Comparison of ENCODE assay signal across 19 mouse cellular contexts in the genomic region with DNA sequence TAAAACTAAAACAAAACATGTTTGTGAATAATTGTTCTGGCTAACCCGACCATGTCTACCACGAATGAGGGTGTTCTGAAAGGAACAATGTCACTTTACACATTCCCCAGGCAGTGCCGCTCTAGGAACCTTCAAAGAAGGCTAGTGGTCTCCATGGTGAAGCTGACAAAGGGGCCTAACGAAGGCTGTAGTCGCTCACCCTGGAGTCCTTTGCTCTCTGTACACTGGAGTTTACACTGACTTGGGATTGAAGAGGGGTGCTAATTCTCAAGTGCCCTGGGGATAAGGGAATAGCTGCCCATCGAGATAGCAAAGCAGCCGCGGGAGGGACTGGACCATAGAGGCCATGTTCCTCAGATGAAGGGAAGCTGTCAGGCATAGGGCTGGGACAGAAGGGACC. TPM values are rescaled to one million over a fixed set of nuclear protein-coding genes. Genes with fewer than 3 reads are reported as not detected.
DNase-seq lines count a peak whose midpoint lies in the region; ATAC-seq lines count a peak whose summit lies in the region.
"Had no signal": no experiment of that assay in that cellular context is flagged by ENCODE, and none has a peak within 500 bp of the region (broad histone marks: within the 10 kb centered on the region; RNA-seq: fewer than 3 reads in every experiment).

No protein-coding gene starts in this region.

- WGBS in hindbrain, embryonic 10.5 days, result 33% methylated on average over 8 of the region's 8 CpGs
- WGBS in hindbrain, embryonic 12.5 days, result 27% methylated on average over 8 of the region's 8 CpGs
- 65% methylated on average over 8 of the region's 8 CpGs for WGBS in limb, embryonic 12.5 days
- 82% methylated on average over 8 of the region's 8 CpGs for WGBS in limb, embryonic 10.5 days
- 66% methylated on average over 8 of the region's 8 CpGs for WGBS in intestine, embryonic 16.5 days

- H3K9me3 ChIP-seq in hindbrain, embryonic 10.5 days, result peaks cover 3% of the 10 kb centered on the region; the same call in 1 of the 2 replicates
- H3K9me3 ChIP-seq in hindbrain, embryonic 12.5 days (replicated peaks), result no peaks in the 10 kb centered on the region; the same call in 1 of the 2 replicates
- 0 out of 2 replicates have a peak, but pooled peaks cover 3% of the 10 kb centered on the region for H3K9me3 ChIP-seq in limb, embryonic 12.5 days
- no peaks in the 10 kb centered on the region for H3K9me3 ChIP-seq in limb, embryonic 10.5 days (replicated peaks)
- H3K9me3 ChIP-seq in intestine, embryonic 16.5 days (ENCODE audit: control insufficient read depth, low read length), result no peaks in the 10 kb centered on the region; the same call in 1 of the 2 replicates
- H3K9me3 ChIP-seq: midbrain, embryonic 12.5 days had no signal

- no peak overlapping the region for H3K4me2 ChIP-seq in hindbrain, embryonic 12.5 days (replicated peaks)
- 0 out of 2 replicates have a peak overlapping the region, but pooled peaks have one; percentile 2 for H3K4me2 ChIP-seq in limb, embryonic 12.5 days
- H3K4me2 ChIP-seq in intestine, embryonic 16.5 days (ENCODE audit: low read depth, low read length), result no peak overlapping the region
- H3K4me2 ChIP-seq: embryonic facial prominence, embryonic 12.5 days; heart, embryonic 13.5 days; midbrain, embryonic 12.5 days had no signal

- no peak overlapping the region for H3K9ac ChIP-seq in hindbrain, embryonic 12.5 days
- no peak overlapping the region for H3K9ac ChIP-seq in limb, embryonic 12.5 days (replicated peaks)
- no peak overlapping the region for H3K9ac ChIP-seq in intestine, embryonic 16.5 days (ENCODE audit: low read depth, low read length)
- H3K9ac ChIP-seq: embryonic facial prominence, embryonic 12.5 days; heart, embryonic 13.5 days; liver, embryonic 14.5 days; midbrain, embryonic 12.5 days had no signal

- H3K36me3 ChIP-seq in hindbrain, embryonic 10.5 days, result no peaks in the 10 kb centered on the region
- no peaks in the 10 kb centered on the region for H3K36me3 ChIP-seq in hindbrain, embryonic 12.5 days
- no peaks in the 10 kb centered on the region for H3K36me3 ChIP-seq in limb, embryonic 12.5 days
- no peaks in the 10 kb centered on the region for H3K36me3 ChIP-seq in limb, embryonic 10.5 days
- no peaks in the 10 kb centered on the region for H3K36me3 ChIP-seq in intestine, embryonic 16.5 days (ENCODE audit: control insufficient read depth, insufficient read depth, low read length)
- H3K36me3 ChIP-seq: embryonic facial prominence, embryonic 12.5 days; heart, embryonic 13.5 days; midbrain, embryonic 12.5 days had no signal

- intact Hi-C loops in heart, postnatal 10 days (cut with DNase I), result loop anchor here (2.0 to 5.0 kb wide), 2 partner anchors 56 to 262 kb away; no protein-coding TSS in a partner anchor

- H3K27ac ChIP-seq in hindbrain, embryonic 10.5 days, result peak overlapping the region; percentile 40; the same call in 1 of the 2 replicates
- H3K27ac ChIP-seq in hindbrain, embryonic 12.5 days, result no peak overlapping the region
- H3K27ac ChIP-seq in limb, embryonic 12.5 days, result 0 out of 2 replicates have a peak overlapping the region, but pooled peaks have one; percentile 51
- H3K27ac ChIP-seq in limb, embryonic 10.5 days, result no peak overlapping the region
- peak overlapping the region; percentile 34; the same call in 1 of the 2 replicates for H3K27ac ChIP-seq in intestine, embryonic 16.5 days (ENCODE audit: low read length)
- H3K27ac ChIP-seq: embryonic facial prominence, embryonic 12.5 days; heart, embryonic 13.5 days; liver, embryonic 14.5 days; macrophage; midbrain, embryonic 12.5 days had no signal

- H3K27me3 ChIP-seq in hindbrain, embryonic 10.5 days (ENCODE audit: insufficient read depth, poor library complexity, severe bottlenecking), result no peaks in the 10 kb centered on the region
- no peaks in the 10 kb centered on the region for H3K27me3 ChIP-seq in hindbrain, embryonic 12.5 days
- H3K27me3 ChIP-seq in limb, embryonic 12.5 days, result 0 out of 2 replicates have a peak, but pooled peaks cover 3% of the 10 kb centered on the region
- H3K27me3 ChIP-seq in limb, embryonic 10.5 days (ENCODE audit: low read depth, poor library complexity, severe bottlenecking), result no peaks in the 10 kb centered on the region
- H3K27me3 ChIP-seq in intestine, embryonic 16.5 days (replicated peaks; ENCODE audit: control insufficient read depth, insufficient read depth, low read length), result no peaks in the 10 kb centered on the region
- H3K27me3 ChIP-seq: embryonic facial prominence, embryonic 12.5 days had no signal

- peak; percentile 38 for DNase-seq in hindbrain, embryonic 10.5 days (ENCODE audit: low spot score)
- DNase-seq in limb, embryonic 10.5 days (ENCODE audit: low spot score), result no peak
- DNase-seq in embryo, embryonic 10 days (ENCODE audit: low spot score), result peak; percentile 42
- DNase-seq in heart, postnatal 10 days, result no peak
- DNase-seq: cerebellum, adult 2 months; cerebellum, postnatal 36 days; gastrocnemius, postnatal 10 days; heart, adult 11 months; heart, postnatal 36 days; left cerebral cortex, postnatal 4 days had no signal

- peaks cover 26% of the 10 kb centered on the region for H3K4me1 ChIP-seq in hindbrain, embryonic 10.5 days (replicated peaks)
- H3K4me1 ChIP-seq in hindbrain, embryonic 12.5 days, result peaks cover 14% of the 10 kb centered on the region
- peaks cover 26% of the 10 kb centered on the region for H3K4me1 ChIP-seq in limb, embryonic 12.5 days (replicated peaks)
- H3K4me1 ChIP-seq in limb, embryonic 10.5 days, result peaks cover 21% of the 10 kb centered on the region
- peaks cover 17% of the 10 kb centered on the region for H3K4me1 ChIP-seq in intestine, embryonic 16.5 days (ENCODE audit: control insufficient read depth, insufficient read depth, low read length)

- no peak overlapping the region for H3K4me3 ChIP-seq in hindbrain, embryonic 10.5 days
- no peak overlapping the region for H3K4me3 ChIP-seq in hindbrain, embryonic 12.5 days
- no peak overlapping the region for H3K4me3 ChIP-seq in limb, embryonic 12.5 days (replicated peaks)
- H3K4me3 ChIP-seq in limb, embryonic 10.5 days, result no peak overlapping the region
- no peak overlapping the region for H3K4me3 ChIP-seq in intestine, embryonic 16.5 days (ENCODE audit: low read length)
- H3K4me3 ChIP-seq: embryonic facial prominence, embryonic 12.5 days; erythroblast, embryonic 14.5 days; heart, embryonic 13.5 days; midbrain, embryonic 12.5 days had no signal

- ATAC-seq in hindbrain, embryonic 12.5 days (ENCODE audit: low FRiP score), result no peak
- no peak for ATAC-seq in limb, embryonic 12.5 days (ENCODE audit: insufficient number of reproducible peaks, insufficient read depth, low FRiP score, low TSS enrichment, low read depth)
- ATAC-seq in intestine, embryonic 16.5 days, result no peak

RNA-seq across cellular contexts. Expression of a gene that starts 2.9 kb away (rescaled TPM):
- polyA plus RNA-seq in hindbrain, embryonic 10.5 days (2016; fragmentation: Nextera tagmentation; extraction: Ambion mirVana), result 116 and 133 TPM in 2 replicates
- 88.3 and 95.5 TPM in 2 replicates for polyA plus RNA-seq in hindbrain, embryonic 12.5 days (2016; fragmentation: Nextera tagmentation; extraction: Ambion mirVana)
- polyA plus RNA-seq in limb, embryonic 12.5 days (2016; fragmentation: Nextera tagmentation; extraction: Ambion mirVana), result 85.0 and 86.2 TPM in 2 replicates
- 94.6 and 120 TPM in 2 replicates for polyA plus RNA-seq in limb, embryonic 10.5 days (2016; fragmentation: Nextera tagmentation; extraction: Ambion mirVana)
- 37.6 and 39.9 TPM in 2 replicates for polyA plus RNA-seq in intestine, embryonic 16.5 days (2015; fragmentation: Nextera tagmentation; extraction: Ambion mirVana)
- total RNA-seq in heart, postnatal 10 days (2021), result 1 to 10 TPM; 5.5 to 6.7 TPM
- polyA plus RNA-seq: erythroblast, embryonic 14.5 days had no signal

Comparison
In these comparisons a context has a peak if more than half of its experiments do, and no peak if none do; other contexts are left out.
1. H3K27ac ChIP-seq: peak in hindbrain, embryonic 10.5 days (single experiment), limb, embryonic 12.5 days (single experiment) and intestine, embryonic 16.5 days (single experiment); none in hindbrain, embryonic 12.5 days (single experiment) and limb, embryonic 10.5 days (single experiment).
2. DNase-seq: peak in hindbrain, embryonic 10.5 days (single experiment) and embryo, embryonic 10 days (single experiment); none in limb, embryonic 10.5 days (single experiment) and heart, postnatal 10 days (0 of 2).